Mouse (Mus musculus): Measurements from ENCODE around the gene Shroom3. TPM values are rescaled to one million over a fixed set of nuclear protein-coding genes. Genes with fewer than 3 reads are reported as not detected.

The Shroom3 gene
- polyA plus RNA-seq, 1 experiment from 2014 or later, result 5.1 TPM

GRCm38 (mm10) chr5:92692206-92693007, 9.2 kb downstream of the Shroom3 start:
- no peak for ATAC-seq (ENCODE audit: insufficient read depth, low FRiP score, low TSS enrichment)
- Histone ChIP-seq H3K27me3 (ENCODE audit: control insufficient read depth, insufficient read depth, low read length) (no peaks in the 10 kb centered on the region), H3K9me3 (ENCODE audit: control insufficient read depth, low read length) (no peaks in the 10 kb centered on the region), H3K4me2 (ENCODE audit: low read depth) (no peak overlapping the region), H3K4me1 (ENCODE audit: control insufficient read depth, insufficient read depth, low read length) (no peaks in the 10 kb centered on the region), H3K27ac (ENCODE audit: low read depth, low read length) (no peak overlapping the region), H3K9ac (ENCODE audit: low read length) (no peak overlapping the region), H3K4me3 (ENCODE audit: low read depth, low read length) (no peak overlapping the region), H3K36me3 (ENCODE audit: control insufficient read depth, insufficient read depth, low read length) (no peaks in the 10 kb centered on the region)
- 61% methylated on average over 16 of the region's 16 CpGs for WGBS
- no peak for DNase-seq (ENCODE audit: low spot score)

- no peak for ATAC-seq (ENCODE audit: insufficient read depth, low FRiP score, low TSS enrichment)
Measured at GRCm38 (mm10) chr5:92693744-92694143, 10.5 kb downstream of the Shroom3 start.

GRCm38 (mm10) chr5:92694316-92694995, 11.2 kb downstream of the Shroom3 start:
- Histone ChIP-seq H3K4me3 (ENCODE audit: low read depth, low read length) (no peak overlapping the region), H3K27me3 (ENCODE audit: control insufficient read depth, insufficient read depth, low read length) (no peaks in the 10 kb centered on the region), H3K9me3 (ENCODE audit: control insufficient read depth, low read length) (no peaks in the 10 kb centered on the region), H3K9ac (ENCODE audit: low read length) (no peak overlapping the region), H3K27ac (ENCODE audit: low read depth, low read length) (no peak overlapping the region), H3K4me2 (ENCODE audit: low read depth) (no peak overlapping the region), H3K36me3 (ENCODE audit: control insufficient read depth, insufficient read depth, low read length) (no peaks in the 10 kb centered on the region), H3K4me1 (ENCODE audit: control insufficient read depth, insufficient read depth, low read length) (no peaks in the 10 kb centered on the region)
- ATAC-seq (ENCODE audit: insufficient read depth, low FRiP score, low TSS enrichment), result no peak
- 86% methylated on average over 10 of the region's 10 CpGs for WGBS
- DNase-seq (ENCODE audit: low spot score), result no peak

More at GRCm38 (mm10) chr5:92693744-92694143, 10.5 kb downstream of the Shroom3 start:
- WGBS, result 97% methylated on average over 3 of the region's 3 CpGs
- Histone ChIP-seq H3K36me3 (ENCODE audit: control insufficient read depth, insufficient read depth, low read length) (no peaks in the 10 kb centered on the region), H3K9me3 (ENCODE audit: control insufficient read depth, low read length) (no peaks in the 10 kb centered on the region), H3K27ac (ENCODE audit: low read depth, low read length) (no peak overlapping the region), H3K4me3 (ENCODE audit: low read depth, low read length) (no peak overlapping the region), H3K4me1 (ENCODE audit: control insufficient read depth, insufficient read depth, low read length) (no peaks in the 10 kb centered on the region), H3K9ac (ENCODE audit: low read length) (no peak overlapping the region), H3K27me3 (ENCODE audit: control insufficient read depth, insufficient read depth, low read length) (no peaks in the 10 kb centered on the region), H3K4me2 (ENCODE audit: low read depth) (no peak overlapping the region)
- no peak for DNase-seq (ENCODE audit: low spot score)

GRCm38 (mm10) chr5:92698131-92698836, 15.0 kb downstream of the Shroom3 start:
- Histone ChIP-seq H3K9me3 (ENCODE audit: control insufficient read depth, low read length) (no peaks in the 10 kb centered on the region), H3K4me2 (ENCODE audit: low read depth) (peak overlapping the region; percentile 34), H3K27ac (ENCODE audit: low read depth, low read length) (no peak overlapping the region; the same call in 1 of the 2 replicates), H3K27me3 (ENCODE audit: control insufficient read depth, insufficient read depth, low read length) (no peaks in the 10 kb centered on the region), H3K4me3 (ENCODE audit: low read depth, low read length) (0 out of 2 replicates have a peak overlapping the region, but pooled peaks have one; percentile 23), H3K36me3 (ENCODE audit: control insufficient read depth, insufficient read depth, low read length) (no peaks in the 10 kb centered on the region), H3K4me1 (ENCODE audit: control insufficient read depth, insufficient read depth, low read length) (no peaks in the 10 kb centered on the region), H3K9ac (ENCODE audit: low read length) (peak overlapping the region; percentile 16)
- WGBS, result 3% methylated on average over 15 of the region's 15 CpGs
- DNase-seq (ENCODE audit: low spot score) (peak; percentile 59), ATAC-seq (ENCODE audit: insufficient read depth, low FRiP score, low TSS enrichment) (peak; percentile 64)

- no peaks in the 10 kb centered on the region for H3K36me3 ChIP-seq (ENCODE audit: control insufficient read depth, insufficient read depth, low read length)
- H3K9ac ChIP-seq (ENCODE audit: low read length), result peak overlapping the region; percentile 16
- H3K27me3 ChIP-seq (ENCODE audit: control insufficient read depth, insufficient read depth, low read length), result no peaks in the 10 kb centered on the region
- peak; percentile 72 for ATAC-seq (ENCODE audit: insufficient read depth, low FRiP score, low TSS enrichment)
- peak; percentile 46 for DNase-seq (ENCODE audit: low spot score)
- WGBS, result 22% methylated on average over 17 of the region's 17 CpGs
- peak overlapping the region; percentile 54; the same call in 1 of the 2 replicates for H3K27ac ChIP-seq (ENCODE audit: low read depth, low read length)
- no peaks in the 10 kb centered on the region for H3K4me1 ChIP-seq (ENCODE audit: control insufficient read depth, insufficient read depth, low read length)
- no peaks in the 10 kb centered on the region for H3K9me3 ChIP-seq (ENCODE audit: control insufficient read depth, low read length)
- peak overlapping the region; percentile 23; the same call in 1 of the 2 replicates for H3K4me3 ChIP-seq (ENCODE audit: low read depth, low read length)
- H3K4me2 ChIP-seq (ENCODE audit: low read depth), result peak overlapping the region; percentile 34
Measured at GRCm38 (mm10) chr5:92698837-92699529, 15.7 kb downstream of the Shroom3 start.

GRCm38 (mm10) chr5:92701750-92702149, 18.5 kb downstream of the Shroom3 start:
- no peaks in the 10 kb centered on the region for H3K36me3 ChIP-seq (ENCODE audit: control insufficient read depth, insufficient read depth, low read length)
- H3K9ac ChIP-seq (ENCODE audit: low read length), result no peak overlapping the region
- no peaks in the 10 kb centered on the region for H3K9me3 ChIP-seq (ENCODE audit: control insufficient read depth, low read length)
- no peak overlapping the region for H3K27ac ChIP-seq (ENCODE audit: low read depth, low read length)
- WGBS, result 69% methylated on average over 11 of the region's 11 CpGs
- DNase-seq (ENCODE audit: low spot score) (no peak), ATAC-seq (ENCODE audit: insufficient read depth, low FRiP score, low TSS enrichment) (no peak)
- no peaks in the 10 kb centered on the region for H3K27me3 ChIP-seq (ENCODE audit: control insufficient read depth, insufficient read depth, low read length)
- no peak overlapping the region for H3K4me3 ChIP-seq (ENCODE audit: low read depth, low read length)
- no peaks in the 10 kb centered on the region for H3K4me1 ChIP-seq (ENCODE audit: control insufficient read depth, insufficient read depth, low read length)
- H3K4me2 ChIP-seq (ENCODE audit: low read depth), result no peak overlapping the region

- Histone ChIP-seq H3K9ac (ENCODE audit: low read length) (no peak overlapping the region), H3K27me3 (ENCODE audit: control insufficient read depth, insufficient read depth, low read length) (no peaks in the 10 kb centered on the region), H3K4me1 (ENCODE audit: control insufficient read depth, insufficient read depth, low read length) (peaks cover 3% of the 10 kb centered on the region), H3K36me3 (ENCODE audit: control insufficient read depth, insufficient read depth, low read length) (no peaks in the 10 kb centered on the region), H3K4me3 (ENCODE audit: low read depth, low read length) (no peak overlapping the region), H3K4me2 (ENCODE audit: low read depth) (no peak overlapping the region), H3K27ac (ENCODE audit: low read depth, low read length) (no peak overlapping the region), H3K9me3 (ENCODE audit: control insufficient read depth, low read length) (no peaks in the 10 kb centered on the region)
- no peak for DNase-seq (ENCODE audit: low spot score)
- no peak for ATAC-seq (ENCODE audit: insufficient read depth, low FRiP score, low TSS enrichment)
- 83% methylated on average over 8 of the region's 8 CpGs for WGBS
Measured at GRCm38 (mm10) chr5:92703671-92704070, 20.4 kb downstream of the Shroom3 start.

- no peak overlapping the region for H3K9ac ChIP-seq (ENCODE audit: low read length)
- WGBS, result 60% methylated on average over 7 of the region's 7 CpGs
- ATAC-seq (ENCODE audit: insufficient read depth, low FRiP score, low TSS enrichment), result no peak
- no peaks in the 10 kb centered on the region for H3K9me3 ChIP-seq (ENCODE audit: control insufficient read depth, low read length)
- no peak overlapping the region for H3K27ac ChIP-seq (ENCODE audit: low read depth, low read length)
- H3K36me3 ChIP-seq (ENCODE audit: control insufficient read depth, insufficient read depth, low read length), result no peaks in the 10 kb centered on the region
- peaks cover 3% of the 10 kb centered on the region for H3K4me1 ChIP-seq (ENCODE audit: control insufficient read depth, insufficient read depth, low read length)
- no peaks in the 10 kb centered on the region for H3K27me3 ChIP-seq (ENCODE audit: control insufficient read depth, insufficient read depth, low read length)
- DNase-seq (ENCODE audit: low spot score), result no peak
- H3K4me2 ChIP-seq (ENCODE audit: low read depth), result no peak overlapping the region
- H3K4me3 ChIP-seq (ENCODE audit: low read depth, low read length), result no peak overlapping the region
Measured at GRCm38 (mm10) chr5:92707921-92708491, 24.8 kb downstream of the Shroom3 start.
